Mouse (Mus musculus) gastrocnemius, postnatal 14 days (tissue): ENCODE results near the gene Pcyox1. TPM values are rescaled to one million over a fixed set of nuclear protein-coding genes. Genes with fewer than 3 reads are reported as not detected.
"Not testable (repeated sequence)": the region's sequence is repeated elsewhere in the genome, so short reads cannot be mapped to it uniquely, and the experiment has no call there.

ENCODE experiments used
- DNase-seq: peaks from one replicate; pipeline ENCODE4 v3.0.0; 2021; ENCODE audit warnings: mixed read lengths
- intact Hi-C: fragments of 180-260 bp; cut with DNase I; formaldehyde crosslinking; loops from one replicate; pipeline ENCODE4 v1.15.1; 2025; ENCODE audit warnings: low total_unique reads
- total RNA-seq, 2 experiments: library from RNA; stranded (reverse); gene quantifications; 2 replicates each; pipeline ENCODE4 v1.2.3; 2021

The Pcyox1 gene
- total RNA-seq, 2 experiments from 2014 or later = 63.0 to 63.1 TPM

DNA sequence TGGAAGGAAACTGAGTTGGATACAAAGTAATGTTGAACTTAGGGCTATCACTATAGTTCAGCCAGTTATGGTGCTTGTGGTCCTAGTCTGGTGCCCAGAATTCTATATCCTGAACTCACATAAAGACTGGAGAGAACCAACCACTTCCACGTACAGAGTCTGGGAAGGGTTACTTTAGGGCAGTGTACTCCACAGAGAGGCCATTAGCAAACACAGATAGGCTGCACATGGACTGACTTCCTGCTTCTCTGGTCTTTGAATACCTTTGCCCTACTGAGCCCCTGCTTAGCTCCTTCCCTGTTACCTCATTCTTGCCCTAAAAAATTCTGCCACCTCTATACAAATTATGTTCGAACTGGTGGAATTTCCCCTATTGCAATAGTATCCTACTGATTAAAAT lies 3.0 kb upstream of the Pcyox1 start:
- intact Hi-C loops = no loop called here
- DNase-seq = no peak

DNA sequence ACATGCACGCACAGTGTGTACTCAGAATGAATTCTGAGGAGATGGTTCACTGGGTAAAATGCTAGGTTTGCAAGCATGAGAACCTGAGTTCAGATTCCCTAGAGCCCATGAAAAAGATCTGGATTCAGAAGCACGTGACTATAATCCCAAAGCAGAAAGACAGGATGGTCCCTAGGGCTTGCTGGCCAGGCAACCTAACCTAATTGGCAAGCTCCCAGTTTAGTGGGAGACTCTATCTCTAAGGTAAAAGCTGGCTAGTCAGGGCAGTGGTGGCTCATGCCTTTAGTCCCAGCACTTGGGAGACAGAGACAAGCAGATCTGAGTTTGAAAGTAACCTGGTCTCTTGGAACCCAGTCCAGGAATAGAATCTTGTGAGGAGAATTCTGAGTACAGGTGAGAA lies 2.0 kb upstream of the Pcyox1 start:
- intact Hi-C loops = no loop called here
- no peak for DNase-seq

DNA sequence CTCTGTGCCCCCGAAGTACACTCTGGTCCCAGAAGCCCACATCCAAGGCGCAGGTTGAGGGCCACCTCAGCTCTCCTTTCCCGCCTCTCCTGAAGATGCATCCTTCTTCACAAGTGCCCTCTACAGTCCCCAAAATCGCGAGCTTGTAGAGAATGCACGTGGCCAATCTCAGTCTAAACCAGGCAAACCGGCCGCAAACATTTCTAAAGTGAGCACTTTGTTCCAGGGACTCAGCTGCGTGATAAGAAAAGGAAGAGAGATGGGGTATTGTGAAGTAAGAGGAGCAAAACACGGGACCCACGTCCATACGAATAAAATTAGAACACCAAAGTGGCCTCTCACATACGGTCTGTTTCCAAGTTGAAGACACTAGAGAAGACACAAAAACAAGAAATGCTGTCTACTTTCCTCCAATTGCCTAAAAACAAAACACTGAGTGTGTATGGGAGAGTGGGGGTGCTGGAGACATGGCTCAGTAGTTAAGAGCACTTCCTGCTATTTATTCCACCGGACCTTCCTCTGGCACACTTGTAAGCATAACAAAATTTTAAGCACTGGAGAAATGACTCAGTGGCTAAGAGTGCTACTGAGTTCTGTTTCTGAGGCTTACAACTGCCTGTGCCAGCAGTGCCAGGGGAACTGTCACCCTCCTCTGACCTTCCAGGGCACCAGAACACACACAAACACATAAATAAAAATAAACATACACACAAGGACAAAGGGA lies 465 bp upstream of the Pcyox1 start:
- no peak for DNase-seq
- intact Hi-C loops = no loop called here

DNA sequence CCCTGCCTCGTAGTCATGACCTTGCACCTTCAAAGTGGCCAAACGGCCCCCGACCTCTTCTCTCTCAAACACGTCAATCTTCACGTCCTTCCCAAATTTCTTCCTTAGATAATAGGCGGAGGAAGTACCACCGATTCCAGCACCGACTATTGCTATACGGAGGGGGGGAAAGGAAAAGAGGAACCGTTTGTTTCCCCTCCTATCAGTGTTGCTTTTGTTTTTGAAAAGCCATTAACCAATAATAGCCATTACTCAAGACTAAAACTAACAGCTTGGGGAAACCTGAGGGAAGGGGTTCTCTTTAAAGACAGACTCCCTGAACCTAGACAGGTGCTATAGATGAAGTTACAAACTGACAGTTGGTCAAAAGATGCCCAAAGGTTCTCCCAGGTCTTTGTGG lies 985 bp downstream of the Pcyox1 start:
- intact Hi-C loops = no loop called here

DNA sequence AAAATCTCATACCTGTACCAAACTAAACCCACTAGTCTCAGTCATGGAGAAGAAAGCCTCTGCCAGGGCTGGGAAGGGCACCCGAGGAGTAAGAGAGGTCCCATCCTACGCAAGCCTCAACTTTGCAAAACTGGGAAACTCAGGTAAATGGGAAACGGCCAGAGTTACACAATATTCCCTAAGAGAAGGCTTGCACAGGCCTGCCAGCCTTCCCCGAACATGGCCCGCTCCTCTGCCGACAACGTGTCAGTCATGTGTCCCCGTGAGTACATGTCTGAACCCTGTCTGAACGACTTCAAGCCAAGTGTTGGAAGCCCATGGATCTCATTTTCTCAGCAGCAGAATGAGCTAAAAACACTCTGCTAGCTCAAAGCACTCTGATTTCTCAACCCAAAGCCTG lies 1.9 kb downstream of the Pcyox1 start:
- no peak for DNase-seq
- intact Hi-C loops = no loop called here

More for the DNA sequence above, 985 bp downstream of the Pcyox1 start:
- DNase-seq = no peak

DNA sequence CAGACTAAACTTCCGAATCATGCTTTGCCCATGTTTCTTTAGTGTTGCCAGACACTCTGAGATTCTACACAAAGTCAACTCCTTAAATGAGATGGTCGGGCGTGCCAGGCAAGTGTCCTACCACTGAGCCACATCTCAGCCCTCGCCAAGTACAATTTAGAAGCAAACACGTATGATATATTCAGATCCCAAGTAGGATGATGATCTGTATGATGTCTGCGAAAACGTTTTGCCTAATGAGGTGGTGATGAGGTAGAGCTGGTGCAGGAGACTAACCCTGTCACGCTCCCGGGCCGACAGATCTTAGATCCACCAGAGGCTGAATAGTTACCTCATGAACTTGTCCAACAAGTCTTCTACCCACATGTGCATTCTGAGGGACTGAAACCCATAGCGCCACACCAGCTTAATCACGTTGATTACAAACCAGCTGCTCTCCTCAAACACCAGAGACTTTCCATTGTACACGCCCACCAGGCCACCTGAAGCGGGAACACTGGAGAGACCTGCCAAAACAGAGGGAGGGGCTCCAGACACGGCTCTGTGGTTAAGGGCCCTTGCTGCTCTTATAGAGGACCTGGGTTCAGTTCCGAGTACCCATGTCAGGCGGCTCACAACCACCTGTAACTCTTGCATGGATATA lies 2.8 kb downstream of the Pcyox1 start:
- intact Hi-C loops = no loop called here
- DNase-seq = no peak

DNA sequence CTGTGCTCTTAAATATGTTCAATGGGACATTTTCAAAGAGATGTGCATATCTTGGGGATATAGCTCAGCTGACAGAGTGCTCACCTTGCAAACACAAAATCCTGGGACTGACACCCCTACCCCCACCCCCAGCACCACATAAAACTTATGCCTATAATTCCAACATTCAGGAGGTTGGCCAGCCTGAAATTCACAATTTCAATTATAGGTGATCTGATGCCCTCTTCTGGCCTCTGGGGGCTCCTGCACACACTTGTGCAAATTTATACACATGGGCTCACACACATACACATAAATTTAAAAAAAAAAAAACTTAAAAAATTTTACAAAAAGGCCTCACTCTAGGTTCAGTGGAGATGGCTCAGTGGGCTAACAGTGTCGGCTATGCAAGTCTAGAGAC lies 3.8 kb downstream of the Pcyox1 start:
- DNase-seq = no peak
- intact Hi-C loops = no loop called here

DNA sequence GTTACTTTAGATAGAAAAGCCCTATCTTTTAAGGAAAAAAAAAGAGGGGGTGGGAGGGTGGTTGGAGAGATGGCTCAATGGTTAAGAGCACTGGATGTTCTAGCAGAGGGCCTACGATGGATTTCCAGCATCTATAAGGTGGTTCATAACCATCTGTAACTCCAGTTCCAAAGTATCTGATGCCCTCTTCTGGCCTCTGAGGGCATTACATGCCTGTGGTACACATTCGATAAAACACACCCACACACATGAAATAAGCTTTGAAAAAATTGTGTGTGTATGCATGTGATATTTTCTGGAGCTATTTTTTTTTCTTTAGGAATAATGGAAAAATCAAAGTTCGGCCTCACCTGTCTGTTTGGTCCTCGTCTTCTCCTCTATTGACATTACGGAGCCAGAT lies 5.6 kb downstream of the Pcyox1 start:
- intact Hi-C loops = no loop called here
- no peak for DNase-seq

DNA sequence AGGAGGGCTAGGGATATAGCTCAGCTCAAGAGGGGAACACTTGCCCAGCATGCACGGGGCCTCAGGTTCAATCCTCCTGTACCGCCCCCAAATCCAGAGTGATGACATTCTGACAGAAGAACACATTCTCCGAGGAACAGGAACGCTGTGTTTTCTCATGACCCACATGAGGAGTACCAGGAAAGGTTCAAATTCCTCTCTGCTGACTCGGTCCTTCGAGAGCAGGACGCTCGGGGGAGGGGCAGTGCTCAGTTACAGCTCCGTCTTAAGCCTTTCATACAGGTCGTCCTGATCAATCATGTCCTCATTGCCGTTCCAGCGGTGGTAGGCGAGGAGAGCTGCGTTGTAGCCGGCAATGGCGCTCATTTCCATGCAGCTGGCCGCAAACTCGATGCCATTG lies 8.5 kb downstream of the Pcyox1 start:
- intact Hi-C loops = no loop called here

DNA sequence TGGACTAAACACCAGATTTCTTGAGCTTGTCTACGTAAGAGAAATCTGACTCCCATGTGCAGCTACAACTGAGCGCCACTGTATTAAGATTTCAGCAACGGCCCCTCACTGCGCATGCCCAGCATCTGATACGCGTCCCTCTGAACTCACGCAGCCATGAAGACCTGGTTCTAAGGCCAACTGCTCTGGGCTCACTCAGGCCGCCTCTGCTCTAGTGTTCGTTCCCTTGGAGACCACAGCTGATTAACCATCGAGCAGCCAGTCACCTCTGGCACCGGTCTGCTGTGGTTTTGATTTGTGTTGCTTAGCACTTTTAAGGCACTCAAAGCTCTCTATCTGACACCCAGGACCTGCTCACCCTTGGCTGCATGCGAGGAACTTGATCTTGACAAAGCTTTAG lies 9.6 kb downstream of the Pcyox1 start:
- no peak for DNase-seq
- intact Hi-C loops = no loop called here

More for the DNA sequence above, 8.5 kb downstream of the Pcyox1 start:
- no peak for DNase-seq

DNA sequence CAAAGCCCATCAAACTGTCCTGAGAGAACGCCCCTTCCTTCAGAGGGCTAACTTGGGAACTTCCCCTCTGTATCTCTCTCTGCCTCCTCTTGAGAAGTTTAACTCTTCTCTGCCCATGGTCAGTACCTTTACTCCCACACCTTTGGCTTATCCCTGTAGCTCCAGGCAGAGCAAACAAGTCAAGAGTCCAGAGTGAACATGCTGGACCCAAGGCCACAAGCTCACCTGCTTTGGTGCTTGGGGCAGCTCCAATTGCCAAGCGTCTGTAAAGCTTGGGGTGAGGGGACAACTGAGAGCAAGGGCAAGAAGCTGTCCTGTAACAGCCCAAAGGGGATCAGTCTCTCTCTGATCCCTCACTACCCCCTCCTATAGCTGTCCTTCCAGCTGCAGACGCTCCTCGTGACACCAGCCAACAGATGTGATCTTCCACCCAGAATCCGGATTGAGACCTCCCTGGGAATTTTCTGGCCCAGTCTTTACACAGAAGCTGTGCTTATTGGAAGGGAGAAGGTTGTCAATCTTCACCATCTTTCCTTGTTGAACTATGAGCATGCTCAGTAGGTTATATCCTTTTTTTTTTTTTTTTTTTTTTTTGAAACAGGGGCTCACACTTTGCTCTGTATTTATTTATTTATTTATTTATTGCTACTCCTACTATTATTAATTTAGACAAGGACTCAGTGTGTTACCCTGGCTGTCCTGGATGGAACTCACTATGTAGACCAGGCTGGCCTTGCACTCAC lies 11.4 kb downstream of the Pcyox1 start:
- intact Hi-C loops = no loop called here
- DNase-seq = no peak

DNA sequence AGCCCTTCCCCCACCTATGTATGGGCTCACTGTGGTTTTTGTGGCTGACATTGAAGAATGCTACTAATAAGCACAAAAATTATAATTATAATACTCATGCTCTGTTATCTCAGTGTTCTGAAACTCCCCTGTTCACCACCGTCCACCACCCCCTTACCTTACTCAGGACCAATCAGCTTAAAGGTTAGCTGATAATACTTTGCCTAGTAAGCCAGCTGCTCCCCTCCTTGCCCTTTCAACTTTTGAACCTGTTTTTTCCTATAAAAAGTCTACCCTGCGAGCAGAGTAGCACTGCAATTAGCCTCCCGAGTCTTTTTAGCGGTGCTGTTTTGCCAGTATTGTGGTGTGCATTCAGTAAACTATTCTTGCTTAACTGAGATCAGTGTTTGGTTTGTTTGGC lies 12.3 kb downstream of the Pcyox1 start:
- no peak for DNase-seq
- intact Hi-C loops = no loop called here

DNA sequence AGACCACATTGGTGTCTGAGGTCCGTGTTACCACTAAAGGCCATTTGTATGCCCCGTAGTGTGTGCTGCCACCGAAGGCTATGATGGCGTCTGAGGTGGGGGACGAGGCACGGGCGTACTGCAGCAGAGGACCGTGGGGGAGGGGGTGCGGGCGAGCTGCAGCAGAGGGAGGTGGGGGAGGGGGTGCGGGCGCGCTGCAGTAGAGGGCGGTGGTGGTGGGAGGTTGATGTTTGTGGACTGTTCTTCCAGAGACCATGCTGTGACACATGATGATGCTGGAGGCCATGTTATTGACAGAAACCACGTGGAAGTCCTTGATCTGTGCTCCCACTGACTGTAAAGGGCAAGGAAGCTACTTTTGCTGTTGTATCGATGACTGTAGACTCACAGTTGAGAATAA lies 13.6 kb downstream of the Pcyox1 start:
- intact Hi-C loops = no loop called here
- no peak for DNase-seq

DNA sequence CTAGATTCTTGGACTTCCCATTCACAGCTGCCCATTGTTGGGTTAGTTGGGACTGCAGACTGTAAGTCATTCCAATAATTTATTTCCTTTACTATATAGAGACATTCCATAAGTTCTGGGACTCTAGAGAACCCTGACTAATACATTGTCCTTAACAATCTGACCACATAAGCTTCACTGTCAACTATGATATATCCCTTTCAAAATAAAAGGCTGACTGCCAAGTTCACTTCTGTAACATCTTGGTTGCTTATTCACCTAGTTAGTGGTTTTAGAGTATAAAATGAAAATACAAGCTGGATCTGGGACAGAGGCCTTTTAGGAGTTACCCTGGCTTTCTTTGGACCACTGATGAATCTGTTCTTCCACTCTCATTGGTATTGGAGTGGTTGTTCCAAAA lies 14.4 kb downstream of the Pcyox1 start:
- no peak for DNase-seq
- intact Hi-C loops = no loop called here

DNA sequence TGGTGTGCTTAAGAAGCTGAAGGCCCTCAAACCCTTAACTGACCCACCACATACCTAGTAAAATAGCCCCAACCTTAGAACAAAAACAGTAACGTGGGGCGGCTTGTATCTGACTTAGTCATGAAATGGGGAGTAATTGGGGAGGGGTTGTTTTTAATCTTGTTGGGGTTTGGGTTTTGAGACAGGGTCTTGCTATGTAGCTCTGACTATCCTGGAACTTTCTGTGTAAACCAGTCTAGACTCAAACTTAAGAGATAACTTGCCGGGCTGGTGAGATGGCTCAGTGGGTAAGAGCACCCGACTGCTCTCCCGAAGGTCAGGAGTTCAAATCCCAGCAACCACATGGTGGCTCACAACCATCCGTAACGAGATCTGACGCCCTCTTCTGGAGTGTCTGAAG lies 16.8 kb downstream of the Pcyox1 start:
- DNase-seq, intact Hi-C loops: not testable (repeated sequence)

DNA sequence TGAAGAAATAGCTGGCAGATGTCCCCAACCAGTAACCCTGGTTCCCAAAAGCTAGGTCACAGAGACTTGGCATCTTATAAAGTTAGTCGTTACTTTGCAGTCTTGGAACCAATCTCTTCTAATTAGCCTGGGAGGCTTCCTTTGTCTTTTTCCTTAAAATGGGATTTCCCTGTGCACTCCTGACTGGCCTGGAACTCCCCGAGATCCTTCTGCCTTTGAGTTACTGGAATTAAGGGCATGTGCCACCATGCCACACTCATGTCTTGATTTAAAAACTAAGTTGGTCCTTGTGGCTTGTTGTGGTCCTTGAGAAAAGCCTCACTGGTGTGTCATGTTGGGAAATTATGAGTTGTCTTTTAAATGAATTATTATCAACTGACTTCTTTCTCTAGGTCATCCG lies 18.6 kb downstream of the Pcyox1 start:
- DNase-seq = no peak
- intact Hi-C loops = no loop called here

DNA sequence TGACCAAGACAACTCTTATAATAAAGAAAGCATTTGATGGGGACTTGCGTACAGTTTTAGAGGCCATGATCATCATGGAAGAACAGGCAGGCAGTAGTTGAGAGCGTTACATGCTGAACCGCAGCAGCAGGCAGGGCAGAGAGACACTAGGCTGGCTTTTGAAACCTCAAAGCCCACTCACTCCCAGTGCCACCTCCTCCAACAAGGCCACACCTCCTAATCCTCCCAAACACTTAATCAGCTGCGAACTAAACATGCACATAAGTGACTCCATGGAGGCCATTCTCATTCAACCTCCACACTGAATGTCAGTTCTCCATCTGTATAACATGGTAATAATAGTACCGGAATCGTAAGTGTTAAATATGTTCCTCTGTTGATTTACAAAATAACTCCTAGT lies 23.4 kb downstream of the Pcyox1 start:
- intact Hi-C loops = no loop called here
- DNase-seq = no peak

DNA sequence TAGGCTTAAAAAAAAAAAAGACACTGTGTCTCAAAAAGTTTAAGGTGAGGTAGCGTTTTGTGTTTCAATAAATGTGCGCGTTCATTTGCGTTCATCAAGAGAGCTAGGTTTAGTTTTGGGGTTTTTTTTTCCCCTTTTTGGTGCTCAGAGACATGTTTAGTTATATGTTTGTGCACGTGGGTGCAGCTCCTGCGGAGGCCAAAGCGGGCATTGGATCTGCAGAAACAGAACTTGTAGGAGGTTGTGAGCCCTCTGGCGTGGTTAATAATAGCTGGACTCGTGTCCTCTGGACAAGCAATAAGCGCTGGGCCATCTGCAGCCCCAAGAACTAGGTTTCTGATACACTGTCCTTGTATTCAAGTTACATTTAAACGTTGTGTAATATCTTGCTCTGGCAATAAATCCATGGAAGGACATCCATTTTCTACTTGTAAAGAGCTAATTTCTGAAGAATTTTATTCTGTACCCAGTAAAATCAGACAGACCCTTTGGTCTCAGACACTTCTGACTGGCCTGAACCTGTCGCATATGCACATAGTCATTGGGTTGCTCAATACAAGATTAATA lies 24.9 kb downstream of the Pcyox1 start:
- no peak for DNase-seq
- intact Hi-C loops = no loop called here

DNA sequence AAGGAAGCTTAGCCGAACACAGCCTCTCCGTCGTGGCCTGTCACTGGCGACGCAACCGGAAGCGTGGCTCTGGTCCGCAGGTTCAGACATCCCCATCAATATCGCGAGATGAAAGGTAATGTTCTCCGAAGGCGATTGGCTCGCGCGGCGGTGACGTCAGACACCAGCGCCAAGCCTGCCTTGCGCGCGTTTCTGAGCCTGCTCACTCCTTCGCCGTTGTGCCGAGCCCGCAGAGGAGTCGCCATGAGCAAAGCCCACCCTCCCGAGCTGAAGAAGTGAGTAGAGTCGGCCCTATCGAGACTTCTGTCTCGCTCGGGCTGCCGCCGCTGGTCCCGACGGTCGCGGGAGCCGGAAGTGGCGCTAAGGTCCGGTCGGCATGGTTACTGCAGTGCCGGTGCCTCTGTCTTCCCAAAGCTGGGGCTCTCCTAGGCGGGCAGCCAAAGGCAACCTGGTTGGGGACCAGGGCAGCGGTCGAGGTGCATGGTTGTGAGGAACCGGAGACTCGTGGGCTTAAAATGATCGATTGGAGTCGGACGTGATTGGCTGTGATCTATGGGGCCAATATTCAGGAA lies 25.5 kb downstream of the Pcyox1 start:
- intact Hi-C loops = no loop called here
- peak; percentile 94 for DNase-seq

DNA sequence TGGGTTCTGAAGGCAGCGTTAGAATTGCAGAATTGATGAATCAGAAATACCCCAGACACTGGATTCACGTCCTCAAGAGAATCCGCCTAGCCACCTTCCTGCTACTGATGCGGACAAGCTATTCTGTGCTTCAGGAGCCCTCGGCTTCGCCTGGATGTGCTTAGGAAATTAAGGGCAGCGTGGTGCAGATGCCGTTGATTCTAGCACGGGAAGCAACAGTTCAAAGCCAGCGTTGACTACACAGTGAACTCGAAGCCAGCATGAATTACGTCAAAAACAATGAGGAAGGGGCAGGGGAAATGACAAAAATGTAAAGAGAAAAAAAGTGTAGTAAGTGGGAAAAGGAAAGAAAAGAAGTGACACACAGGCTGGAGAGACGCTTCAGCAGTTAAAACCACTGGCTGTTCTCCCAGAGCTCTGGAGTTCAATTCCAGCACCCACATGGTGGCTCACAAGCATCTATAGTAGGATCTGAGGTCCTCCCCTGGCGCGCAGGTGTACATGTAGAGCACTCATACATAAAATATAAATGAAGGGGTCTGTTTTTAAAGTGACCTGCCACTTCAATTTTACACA lies 26.1 kb downstream of the Pcyox1 start, which contains the start of gene Snrpg:
TSS of gene Snrpg (plus strand) at position 541 of the 576 bp plus-strand sequence.
- DNase-seq = no peak
- intact Hi-C loops = no loop called here
